Mouse (Mus musculus) MEL (cell line): ENCODE measurements around the gene Dok7.

Experiments used
- BHLHE40 ChIP-seq: IDR thresholded peaks from 2 replicates; pipeline ENCODE4 v1.6.1; 2012; ENCODE audit warnings: low read depth, mild to moderate bottlenecking, inconsistent platforms, low read length, improper control_type of control experiment, borderline replicate concordance
- CHD1 ChIP-seq: IDR thresholded peaks from 2 replicates; pipeline ENCODE4 v1.6.1; 2012; ENCODE audit warnings: low read depth, mild to moderate bottlenecking, inconsistent platforms, low read length, improper control_type of control experiment
- CTCF ChIP-seq, 3 experiments: IDR thresholded peaks in 2 of 3; conservative IDR thresholded peaks in 1 of 3; 2 replicates each; pipeline ENCODE4 v1.5.1; 2011 to 2012; ENCODE audit warnings: low read length in 3 of 3, low read depth in 2 of 3, mild to moderate bottlenecking in 2 of 3, improper control_type of control experiment in 1 of 3, inconsistent platforms in 1 of 3, mixed read lengths in 1 of 3, moderate library complexity in 1 of 3; ENCODE audit not compliant: control insufficient read depth in 1 of 3, insufficient read depth in 1 of 3, poor library complexity in 1 of 3, severe bottlenecking in 1 of 3
- EP300 ChIP-seq, 2 experiments: IDR thresholded peaks; 2 replicates each; pipeline ENCODE4 v1.6.1; 2011; ENCODE audit warnings: improper control_type of control experiment in 2 of 2, low read length in 2 of 2, low read depth in 1 of 2, mild to moderate bottlenecking in 1 of 2
- GABPA ChIP-seq: IDR thresholded peaks from 2 replicates; pipeline ENCODE4 v1.6.1; 2012; ENCODE audit warnings: low read depth, mild to moderate bottlenecking, inconsistent platforms, low read length, improper control_type of control experiment, moderate library complexity
- MYB ChIP-seq: IDR thresholded peaks from 2 replicates; pipeline ENCODE4 v1.6.1; 2011; ENCODE audit warnings: mild to moderate bottlenecking, low read depth, low read length, improper control_type of control experiment
- MYC ChIP-seq: IDR thresholded peaks from 2 replicates; pipeline ENCODE4 v1.6.1; 2011; ENCODE audit warnings: low read depth, mild to moderate bottlenecking, low read length, improper control_type of control experiment, moderate library complexity
- POLR2A ChIP-seq, 2 experiments: IDR thresholded peaks; 2 replicates each; pipeline ENCODE4 v1.6.1; 2011 to 2012; ENCODE audit warnings: low read length in 2 of 2, mild to moderate bottlenecking in 2 of 2, control low read depth in 1 of 2, improper control_type of control experiment in 1 of 2, low read depth in 1 of 2, moderate library complexity in 1 of 2; ENCODE audit not compliant: control insufficient read depth in 1 of 2, insufficient read depth in 1 of 2, poor library complexity in 1 of 2
- POLR2AphosphoS2 ChIP-seq: IDR thresholded peaks from 2 replicates; pipeline ENCODE4 v1.6.1; 2011; ENCODE audit warnings: low read length, improper control_type of control experiment
- POLR2AphosphoS5 ChIP-seq: IDR thresholded peaks from 2 replicates; pipeline ENCODE4 v1.6.1; 2012; ENCODE audit warnings: low read depth, borderline replicate concordance, mild to moderate bottlenecking, inconsistent platforms, low read length, moderate library complexity, mixed read lengths
- RCOR1 ChIP-seq: IDR thresholded peaks from 2 replicates; pipeline ENCODE4 v1.6.1; 2012; ENCODE audit warnings: low read depth, mild to moderate bottlenecking, inconsistent platforms, low read length, improper control_type of control experiment
- USF2 ChIP-seq, 2 experiments: IDR thresholded peaks; 2 replicates each; pipeline ENCODE4 v1.6.1; 2011 to 2012; ENCODE audit warnings: improper control_type of control experiment in 2 of 2, low read length in 2 of 2, borderline replicate concordance in 1 of 2, inconsistent platforms in 1 of 2, low read depth in 1 of 2, mild to moderate bottlenecking in 1 of 2; ENCODE audit not compliant: insufficient read depth in 1 of 2
- ZC3H11A ChIP-seq: IDR thresholded peaks from 2 replicates; pipeline ENCODE4 v1.6.1; 2012; ENCODE audit warnings: low read depth, mild to moderate bottlenecking, inconsistent platforms, low read length, improper control_type of control experiment
- ZNF384 ChIP-seq: IDR thresholded peaks from 2 replicates; pipeline ENCODE4 v1.6.1; 2012; ENCODE audit warnings: low read depth, mild to moderate bottlenecking, inconsistent platforms, low read length, improper control_type of control experiment

GRCm38 (mm10) chr5:35011156-35011923, 45.2 kb upstream of the Dok7 start:
- TF ChIP-seq RCOR1 (no peak), ZC3H11A (no peak), ZNF384 (no peak), CHD1 (no peak), POLR2AphosphoS2 (no peak), POLR2AphosphoS5 (no peak), GABPA (no peak), EP300 (IDR thresholded peaks at IDR 0.05; ENCODE audit: low read depth in 1 of 2, low read length in 2 of 2) (no peak), POLR2A (IDR thresholded peaks at IDR 0.05; ENCODE audit: control insufficient read depth in 1 of 2, insufficient read depth in 1 of 2, low read depth in 1 of 2, low read length in 2 of 2, poor library complexity in 1 of 2) (no peak), USF2 (IDR thresholded peaks at IDR 0.05; ENCODE audit: borderline replicate concordance in 1 of 2, insufficient read depth in 1 of 2, low read depth in 1 of 2, low read length in 2 of 2) (no peak), MYB (no peak), CTCF (IDR thresholded peaks at IDR 0.05 in 2 of 3, conservative IDR thresholded peaks at IDR 0.05 in 1 of 3; ENCODE audit: control insufficient read depth in 1 of 3, insufficient read depth in 1 of 3, low read depth in 2 of 3, low read length in 3 of 3, poor library complexity in 1 of 3, severe bottlenecking in 1 of 3) (no peak), MYC (no peak), BHLHE40 (no peak)
